Mouse (Mus musculus) midbrain, embryonic 12.5 days (tissue): ENCODE measurements around the gene Ier5. TPM values are rescaled to one million over a fixed set of nuclear protein-coding genes. Genes with fewer than 3 reads are reported as not detected.

Experiments used
- ATAC-seq: fragments of 200-750 bp; cut with Nextera tagmentation; 2 replicates; pipeline ENCODE4 v1.8.0; 2017; ENCODE audit warnings: low read depth, moderate TSS enrichment, moderate library complexity; ENCODE audit not compliant: low FRiP score
- H3K27ac ChIP-seq: fragments of 300-500 bp; sonication (generic); replicated peaks from 2 replicates; pipeline ENCODE4 v1.5.1; 2016; ENCODE audit warnings: mild to moderate bottlenecking
- H3K27me3 ChIP-seq: fragments of 300-500 bp; sonication (generic); 2 replicates; pipeline ENCODE4 v1.6.1; 2016; ENCODE audit warnings: mild to moderate bottlenecking
- H3K36me3 ChIP-seq: fragments of 300-500 bp; sonication (generic); 2 replicates; pipeline ENCODE4 v1.6.1; 2016
- H3K4me1 ChIP-seq: fragments of 300-500 bp; sonication (generic); 2 replicates; pipeline ENCODE4 v1.6.1; 2016
- H3K4me2 ChIP-seq: fragments of 300-500 bp; sonication (generic); replicated peaks from 2 replicates; pipeline ENCODE4 v1.6.1; 2016; ENCODE audit warnings: mild to moderate bottlenecking, moderate library complexity
- H3K4me3 ChIP-seq: fragments of 300-500 bp; sonication (generic); 2 replicates; pipeline ENCODE4 v1.5.1; 2016; ENCODE audit warnings: mild to moderate bottlenecking
- H3K9ac ChIP-seq: fragments of 300-500 bp; sonication (generic); replicated peaks from 2 replicates; pipeline ENCODE4 v1.6.1; 2016; ENCODE audit warnings: mild to moderate bottlenecking, moderate library complexity
- H3K9me3 ChIP-seq: fragments of 300-500 bp; sonication (generic); 2 replicates; pipeline ENCODE4 v1.6.1; 2016; ENCODE audit warnings: mild to moderate bottlenecking
- WGBS: fragments of 180-500 bp; shearing (Covaris S2); methylation state at CpG from one replicate; pipeline ENCODE4 v1.1.7; 2016; 5-methylcytosine and 5-hydroxymethylcytosine counted together
- polyA plus RNA-seq: library from polyadenylated mRNA; unstranded; fragments of >200 nt; fragmentation: Nextera tagmentation; extraction: Ambion mirVana; gene quantifications from 2 replicates; pipeline ENCODE4 v1.2.1, GENCODE M21; 2016

The Ier5 gene
- 12.8 and 14.6 TPM in 2 replicates for polyA plus RNA-seq

- ATAC-seq, result peak; percentile 99
- Histone ChIP-seq H3K9me3 (no peaks in the 10 kb centered on the region), H3K4me1 (peaks cover 24% of the 10 kb centered on the region), H3K36me3 (no peaks in the 10 kb centered on the region), H3K27ac (peak within 1 kb of the TSS; percentile 78), H3K4me3 (peak within 1 kb of the TSS; percentile 71), H3K4me2 (peak within 1 kb of the TSS; percentile 70), H3K9ac (peak within 1 kb of the TSS; percentile 97), H3K27me3 (peaks cover 8% of the 10 kb centered on the region)
- WGBS, result under 1% methylated on average over 40 of the region's 40 CpGs
These were observed at the start of gene Ier5 for GRCm38 (mm10) chr1:155099280-155099848. Gene Ier5 (minus strand): TSS chr1:155099636.

DNA sequence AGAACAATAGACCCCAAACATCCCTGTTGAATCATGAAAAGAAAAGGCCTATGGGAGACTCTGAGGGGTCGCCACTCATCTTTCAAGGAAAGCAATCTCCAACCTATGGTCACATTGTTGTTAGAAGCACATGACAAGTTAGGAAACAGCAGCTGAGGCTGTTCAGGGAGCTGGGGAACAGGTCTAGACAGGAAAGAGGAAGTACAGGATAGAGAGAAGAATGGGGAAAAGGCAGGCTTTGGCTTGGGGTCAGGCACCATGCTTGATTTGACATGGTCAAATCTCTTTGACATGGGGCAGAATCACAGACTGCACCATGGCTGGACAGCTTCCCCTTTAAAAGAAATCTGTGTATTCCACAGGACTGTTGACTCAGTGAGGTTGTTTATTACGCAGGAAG is 47.8 kb upstream of the Ier5 start:
- H3K27ac ChIP-seq, result no peak overlapping the region
- no peak for ATAC-seq
- no peaks in the 10 kb centered on the region for H3K4me1 ChIP-seq
- WGBS, result 92% methylated on average over 2 of the region's 2 CpGs
- no peak overlapping the region for H3K4me2 ChIP-seq
- H3K36me3 ChIP-seq, result no peaks in the 10 kb centered on the region
- no peaks in the 10 kb centered on the region for H3K9me3 ChIP-seq
- H3K9ac ChIP-seq, result no peak overlapping the region
- no peaks in the 10 kb centered on the region for H3K27me3 ChIP-seq
- no peak overlapping the region for H3K4me3 ChIP-seq

DNA sequence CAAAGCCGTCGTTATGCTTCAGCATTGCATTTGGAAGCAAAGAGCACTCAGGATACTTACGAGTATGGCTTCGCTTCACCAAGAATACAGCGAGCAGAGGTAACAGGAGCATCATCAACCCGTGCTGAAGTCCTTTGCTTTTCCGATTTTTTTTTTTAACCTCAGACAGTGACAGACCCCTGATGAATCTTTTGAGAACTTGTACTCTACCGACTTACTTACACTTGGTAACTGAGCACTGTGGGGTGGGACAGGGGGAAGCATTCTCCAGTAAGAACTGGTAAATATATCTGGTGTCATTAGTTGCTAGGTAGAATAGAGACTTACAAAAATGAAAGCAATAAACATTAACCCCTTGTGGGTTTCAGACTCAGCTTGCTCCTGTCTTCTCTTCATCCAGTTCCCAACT is 47.1 kb upstream of the Ier5 start, which contains the start of gene Mr1:
TSS of gene Mr1 (minus strand) at position 243 of the 409 bp plus-strand sequence.
- H3K9me3 ChIP-seq, result no peaks in the 10 kb centered on the region
- no peaks in the 10 kb centered on the region for H3K4me1 ChIP-seq
- no peak within 1 kb of the TSS for H3K4me2 ChIP-seq
- no peak within 1 kb of the TSS for H3K4me3 ChIP-seq
- no peak within 1 kb of the TSS for H3K9ac ChIP-seq
- WGBS, result 52% methylated on average over 8 of the region's 8 CpGs
- no peak for ATAC-seq
- no peaks in the 10 kb centered on the region for H3K27me3 ChIP-seq
- H3K36me3 ChIP-seq, result no peaks in the 10 kb centered on the region
- H3K27ac ChIP-seq, result no peak within 1 kb of the TSS

DNA sequence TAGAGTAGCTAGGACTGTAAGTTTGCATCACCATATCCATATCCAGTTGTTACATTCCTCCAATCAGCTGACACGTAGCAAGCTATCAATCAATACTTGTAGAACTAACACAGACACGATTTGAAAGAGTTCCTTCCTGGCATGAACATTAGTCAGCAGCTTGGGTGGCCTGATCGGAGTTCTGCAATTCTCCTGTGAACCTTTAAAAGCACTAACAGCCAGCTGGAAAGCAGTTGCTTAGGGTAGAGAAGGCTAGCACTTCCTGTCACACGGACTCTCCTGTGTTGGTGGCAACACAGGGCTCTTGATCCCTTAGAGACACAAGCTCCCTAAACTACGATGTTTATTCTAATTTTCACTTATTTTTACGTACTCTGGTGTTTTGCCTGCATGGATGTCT is 46.2 kb upstream of the Ier5 start:
- Histone ChIP-seq H3K4me2 (no peak overlapping the region), H3K9ac (no peak overlapping the region), H3K27ac (no peak overlapping the region), H3K27me3 (no peaks in the 10 kb centered on the region), H3K36me3 (no peaks in the 10 kb centered on the region), H3K4me3 (no peak overlapping the region), H3K4me1 (no peaks in the 10 kb centered on the region), H3K9me3 (no peaks in the 10 kb centered on the region)
- 77% methylated on average over 6 of the region's 6 CpGs for WGBS
- ATAC-seq, result no peak

- H3K36me3 ChIP-seq, result no peaks in the 10 kb centered on the region
- ATAC-seq, result no peak
- no peaks in the 10 kb centered on the region for H3K27me3 ChIP-seq
- no peak overlapping the region for H3K4me3 ChIP-seq
- no peak overlapping the region for H3K27ac ChIP-seq
- H3K4me1 ChIP-seq, result no peaks in the 10 kb centered on the region
- 72% methylated on average over 2 of the region's 2 CpGs for WGBS
- H3K4me2 ChIP-seq, result no peak overlapping the region
- H3K9ac ChIP-seq, result no peak overlapping the region
- H3K9me3 ChIP-seq, result no peaks in the 10 kb centered on the region
These were observed 40.6 kb upstream of the Ier5 start for GRCm38 (mm10) chr1:155140076-155140475.

- Histone ChIP-seq H3K4me1 (no peaks in the 10 kb centered on the region), H3K4me3 (no peak overlapping the region), H3K9me3 (no peaks in the 10 kb centered on the region), H3K4me2 (no peak overlapping the region), H3K9ac (no peak overlapping the region), H3K27ac (no peak overlapping the region), H3K36me3 (no peaks in the 10 kb centered on the region), H3K27me3 (no peaks in the 10 kb centered on the region)
- ATAC-seq, result no peak
- 94% methylated on average over 7 of the region's 7 CpGs for WGBS
These were observed 39.4 kb upstream of the Ier5 start for GRCm38 (mm10) chr1:155138795-155139194.

GRCm38 (mm10) chr1:155134866-155135265 is 35.4 kb upstream of the Ier5 start:
- H3K27me3 ChIP-seq, result no peaks in the 10 kb centered on the region
- H3K9me3 ChIP-seq, result no peaks in the 10 kb centered on the region
- no peak overlapping the region for H3K4me2 ChIP-seq
- no peak for ATAC-seq
- H3K36me3 ChIP-seq, result no peaks in the 10 kb centered on the region
- 69% methylated on average over 8 of the region's 8 CpGs for WGBS
- no peak overlapping the region for H3K4me3 ChIP-seq
- no peaks in the 10 kb centered on the region for H3K4me1 ChIP-seq
- no peak overlapping the region for H3K9ac ChIP-seq
- no peak overlapping the region for H3K27ac ChIP-seq

- ATAC-seq, result no peak
- no peaks in the 10 kb centered on the region for H3K36me3 ChIP-seq
- H3K4me1 ChIP-seq, result no peaks in the 10 kb centered on the region
- no peaks in the 10 kb centered on the region for H3K27me3 ChIP-seq
- no peak overlapping the region for H3K4me2 ChIP-seq
- H3K4me3 ChIP-seq, result no peak overlapping the region
- H3K9me3 ChIP-seq, result no peaks in the 10 kb centered on the region
- no peak overlapping the region for H3K27ac ChIP-seq
- H3K9ac ChIP-seq, result no peak overlapping the region
- 89% methylated on average over 5 of the region's 5 CpGs for WGBS
These were observed 28.0 kb upstream of the Ier5 start for GRCm38 (mm10) chr1:155127429-155127934.

DNA sequence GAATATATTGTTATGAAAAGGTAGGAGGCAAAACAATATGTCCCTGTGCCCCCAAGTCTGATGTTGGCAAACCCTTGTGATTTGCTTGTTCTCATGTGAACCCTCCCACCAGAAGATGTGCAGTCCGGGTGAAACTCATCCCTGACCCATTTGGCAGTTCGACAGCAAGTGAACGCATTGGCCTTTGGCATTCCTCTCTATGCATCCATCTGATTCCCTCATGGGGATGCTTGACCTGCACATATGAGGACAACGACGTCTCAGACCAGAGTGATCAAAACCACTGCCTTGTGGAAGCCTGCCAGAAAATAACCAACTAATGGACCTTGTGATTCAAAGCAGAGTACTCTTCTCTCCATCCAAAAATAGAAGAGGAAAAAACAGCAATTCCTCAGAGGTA is 27.3 kb upstream of the Ier5 start:
- WGBS, result 87% methylated on average over 5 of the region's 5 CpGs
- no peak overlapping the region for H3K27ac ChIP-seq
- H3K9ac ChIP-seq, result no peak overlapping the region
- H3K27me3 ChIP-seq, result no peaks in the 10 kb centered on the region
- H3K4me3 ChIP-seq, result no peak overlapping the region
- no peaks in the 10 kb centered on the region for H3K36me3 ChIP-seq
- H3K4me2 ChIP-seq, result no peak overlapping the region
- no peaks in the 10 kb centered on the region for H3K4me1 ChIP-seq
- no peak for ATAC-seq
- no peaks in the 10 kb centered on the region for H3K9me3 ChIP-seq

DNA sequence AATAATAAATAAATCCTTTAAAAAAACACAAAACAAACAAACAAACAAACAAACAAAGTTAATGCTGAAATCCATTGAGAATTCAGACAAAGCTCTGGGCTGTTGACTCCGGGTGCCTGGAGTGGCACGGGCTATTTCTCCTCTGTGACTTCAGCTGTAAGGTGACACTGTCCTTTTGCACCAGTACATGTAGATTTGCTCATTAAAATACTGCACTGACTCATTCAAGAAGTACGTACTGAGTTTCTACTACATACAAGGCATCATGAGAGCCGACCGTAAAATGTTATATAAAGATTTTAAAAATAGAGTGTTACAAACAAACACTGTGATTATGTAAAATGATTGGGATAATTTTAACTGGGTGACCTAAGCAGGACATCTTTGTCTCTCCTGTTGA is 25.0 kb upstream of the Ier5 start:
- Histone ChIP-seq H3K4me1 (no peaks in the 10 kb centered on the region), H3K9me3 (no peaks in the 10 kb centered on the region), H3K36me3 (no peaks in the 10 kb centered on the region), H3K4me2 (no peak overlapping the region), H3K27me3 (no peaks in the 10 kb centered on the region), H3K4me3 (no peak overlapping the region), H3K27ac (no peak overlapping the region), H3K9ac (no peak overlapping the region)
- ATAC-seq, result no peak
- WGBS, result 94% methylated on average over 5 of the region's 5 CpGs

- Histone ChIP-seq H3K4me3 (no peak overlapping the region), H3K9me3 (no peaks in the 10 kb centered on the region), H3K4me1 (no peaks in the 10 kb centered on the region), H3K36me3 (no peaks in the 10 kb centered on the region), H3K9ac (no peak overlapping the region), H3K4me2 (no peak overlapping the region), H3K27ac (no peak overlapping the region), H3K27me3 (peaks cover 8% of the 10 kb centered on the region)
- ATAC-seq, result no peak
- WGBS, result 85% methylated on average over 21 of the region's 21 CpGs
These were observed 22.8 kb upstream of the Ier5 start for GRCm38 (mm10) chr1:155121977-155122939.

- no peaks in the 10 kb centered on the region for H3K4me1 ChIP-seq
- H3K9me3 ChIP-seq, result no peaks in the 10 kb centered on the region
- H3K36me3 ChIP-seq, result no peaks in the 10 kb centered on the region
- no peak for ATAC-seq
- WGBS, result 96% methylated on average over 1 of the region's 1 CpGs
- H3K27ac ChIP-seq, result no peak overlapping the region
- peaks cover 19% of the 10 kb centered on the region for H3K27me3 ChIP-seq
- H3K9ac ChIP-seq, result no peak overlapping the region
- no peak overlapping the region for H3K4me3 ChIP-seq
- H3K4me2 ChIP-seq, result no peak overlapping the region
These were observed 20.3 kb upstream of the Ier5 start for GRCm38 (mm10) chr1:155119719-155120118.
